Mouse (Mus musculus) lung, postnatal 0 days (tissue): ENCODE measurements around the gene Slc15a1. TPM values are rescaled to one million over a fixed set of nuclear protein-coding genes. Genes with fewer than 3 reads are reported as not detected.

Experiments
- ATAC-seq: fragments of 200-750 bp; cut with Nextera tagmentation; 2 replicates; pipeline ENCODE4 v1.8.0; 2017; ENCODE audit warnings: moderate library complexity
- DNase-seq: peaks from one replicate; pipeline ENCODE4 v3.0.0-alpha.2; 2016; ENCODE audit warnings: low spot score
- H3K27ac ChIP-seq: fragments of 300-500 bp; sonication (generic); 2 replicates; pipeline ENCODE4 v1.5.1; 2014; ENCODE audit warnings: antibody characterized with exemption, mild to moderate bottlenecking, low read length, mixed read lengths
- H3K27me3 ChIP-seq: fragments of 300-500 bp; sonication (generic); replicated peaks from 2 replicates; pipeline ENCODE4 v1.6.1; 2014; ENCODE audit warnings: low read length, mixed read lengths; ENCODE audit not compliant: insufficient read depth
- H3K36me3 ChIP-seq: fragments of 300-500 bp; sonication (generic); 2 replicates; pipeline ENCODE4 v1.6.1; 2014; ENCODE audit warnings: low read length, mixed read lengths; ENCODE audit not compliant: insufficient read depth
- H3K4me1 ChIP-seq: fragments of 300-500 bp; sonication (generic); 2 replicates; pipeline ENCODE4 v1.6.1; 2014; ENCODE audit warnings: antibody characterized with exemption, low read depth, low read length, mixed read lengths; ENCODE audit not compliant: insufficient read depth
- H3K4me2 ChIP-seq: fragments of 300-500 bp; sonication (generic); replicated peaks from 2 replicates; pipeline ENCODE4 v1.6.1; 2014; ENCODE audit warnings: low read depth, mild to moderate bottlenecking, low read length, moderate library complexity, mixed read lengths
- H3K4me3 ChIP-seq: fragments of 300-500 bp; sonication (generic); 2 replicates; pipeline ENCODE4 v1.5.1; 2014; ENCODE audit warnings: low read depth, low read length
- H3K9ac ChIP-seq: fragments of 300-500 bp; sonication (generic); replicated peaks from 2 replicates; pipeline ENCODE4 v1.6.1; 2014; ENCODE audit warnings: low read depth, mild to moderate bottlenecking
- H3K9me3 ChIP-seq: fragments of 300-500 bp; sonication (generic); 2 replicates; pipeline ENCODE4 v1.6.1; 2016; ENCODE audit warnings: low read length, mixed read lengths
- CTCF ChIP-seq: IDR thresholded peaks from 2 replicates; pipeline ENCODE4 v1.5.1; 2016; ENCODE audit warnings: antibody characterized with exemption, mild to moderate bottlenecking
- EP300 ChIP-seq: IDR thresholded peaks from 2 replicates; pipeline ENCODE4 v1.6.1; 2016; ENCODE audit warnings: antibody characterized with exemption, mild to moderate bottlenecking, control low read depth
- WGBS: fragments of 180-500 bp; shearing (Covaris S2); extraction: QIAGEN DNeasy Blood & Tissue Kit; methylation state at CpG from one replicate; pipeline ENCODE4 v1.1.7; 2014; 5-methylcytosine and 5-hydroxymethylcytosine counted together
- polyA plus RNA-seq: library from polyadenylated mRNA; unstranded; fragments of >200 nt; fragmentation: Nextera tagmentation; extraction: Ambion mirVana; gene quantifications from 2 replicates; pipeline ENCODE4 v1.2.1, GENCODE M21; 2015

The Slc15a1 gene
- polyA plus RNA-seq, 1 experiment from 2014 or later, result 0.98 TPM

GRCm38 (mm10) chr14:121437026-121437425, 68.0 kb downstream of the Slc15a1 start:
- WGBS, result 39% methylated on average over 6 of the region's 6 CpGs
- H3K4me1 ChIP-seq, result no peaks in the 10 kb centered on the region
- H3K36me3 ChIP-seq, result no peaks in the 10 kb centered on the region
- H3K4me3 ChIP-seq, result no peak overlapping the region
- no peak overlapping the region for H3K27ac ChIP-seq
- no peak overlapping the region for H3K4me2 ChIP-seq
- H3K9me3 ChIP-seq, result no peaks in the 10 kb centered on the region
- TF ChIP-seq EP300, result no peak
- TF ChIP-seq CTCF, result no peak
- H3K27me3 ChIP-seq, result no peaks in the 10 kb centered on the region
- DNase-seq, result peak; percentile 51
- ATAC-seq, result peak; percentile 31
- no peak overlapping the region for H3K9ac ChIP-seq

GRCm38 (mm10) chr14:121436455-121436854, 68.6 kb downstream of the Slc15a1 start:
- Histone ChIP-seq H3K4me1 (no peaks in the 10 kb centered on the region), H3K36me3 (no peaks in the 10 kb centered on the region), H3K9me3 (no peaks in the 10 kb centered on the region), H3K4me3 (no peak overlapping the region), H3K4me2 (no peak overlapping the region), H3K27me3 (no peaks in the 10 kb centered on the region), H3K9ac (no peak overlapping the region), H3K27ac (no peak overlapping the region)
- ATAC-seq, result no peak
- DNase-seq, result no peak
- TF ChIP-seq EP300 (no peak), CTCF (no peak)
- WGBS, result 80% methylated on average over 3 of the region's 3 CpGs

GRCm38 (mm10) chr14:121435794-121436193, 69.3 kb downstream of the Slc15a1 start:
- DNase-seq, result peak; percentile 78
- no peaks in the 10 kb centered on the region for H3K27me3 ChIP-seq
- H3K9ac ChIP-seq, result no peak overlapping the region
- no peak overlapping the region for H3K27ac ChIP-seq
- H3K36me3 ChIP-seq, result no peaks in the 10 kb centered on the region
- no peak for TF ChIP-seq EP300
- no peak for TF ChIP-seq CTCF
- H3K4me2 ChIP-seq, result no peak overlapping the region
- no peaks in the 10 kb centered on the region for H3K4me1 ChIP-seq
- ATAC-seq, result peak; percentile 90
- H3K9me3 ChIP-seq, result no peaks in the 10 kb centered on the region
- no peak overlapping the region for H3K4me3 ChIP-seq
- WGBS, result 42% methylated on average over 6 of the region's 6 CpGs

GRCm38 (mm10) chr14:121431261-121431660, 73.8 kb downstream of the Slc15a1 start:
- no peaks in the 10 kb centered on the region for H3K27me3 ChIP-seq
- H3K27ac ChIP-seq, result no peak overlapping the region
- no peak overlapping the region for H3K4me2 ChIP-seq
- no peaks in the 10 kb centered on the region for H3K9me3 ChIP-seq
- DNase-seq (no peak), ATAC-seq (no peak)
- no peaks in the 10 kb centered on the region for H3K4me1 ChIP-seq
- WGBS, result 78% methylated on average over 7 of the region's 7 CpGs
- H3K4me3 ChIP-seq, result no peak overlapping the region
- TF ChIP-seq CTCF (no peak), EP300 (no peak)
- H3K9ac ChIP-seq, result no peak overlapping the region
- H3K36me3 ChIP-seq, result no peaks in the 10 kb centered on the region

GRCm38 (mm10) chr14:121429854-121430535, 75.1 kb downstream of the Slc15a1 start:
- no peak for DNase-seq
- Histone ChIP-seq H3K9ac (no peak overlapping the region), H3K4me1 (no peaks in the 10 kb centered on the region), H3K27ac (no peak overlapping the region), H3K36me3 (no peaks in the 10 kb centered on the region), H3K27me3 (no peaks in the 10 kb centered on the region), H3K9me3 (no peaks in the 10 kb centered on the region), H3K4me2 (no peak overlapping the region), H3K4me3 (no peak overlapping the region)
- 77% methylated on average over 17 of the region's 17 CpGs for WGBS
- ATAC-seq, result no peak
- TF ChIP-seq EP300 (no peak), CTCF (no peak)

- WGBS, result 89% methylated on average over 4 of the region's 4 CpGs
- DNase-seq, result no peak
- no peak for ATAC-seq
- no peak for TF ChIP-seq CTCF
- no peak for TF ChIP-seq EP300
- no peaks in the 10 kb centered on the region for H3K27me3 ChIP-seq
- H3K4me2 ChIP-seq, result no peak overlapping the region
- H3K4me3 ChIP-seq, result no peak overlapping the region
- H3K27ac ChIP-seq, result no peak overlapping the region
- no peaks in the 10 kb centered on the region for H3K9me3 ChIP-seq
- no peak overlapping the region for H3K9ac ChIP-seq
- no peaks in the 10 kb centered on the region for H3K36me3 ChIP-seq
- no peaks in the 10 kb centered on the region for H3K4me1 ChIP-seq
These were observed 76.9 kb downstream of the Slc15a1 start for GRCm38 (mm10) chr14:121428148-121428547.

- Histone ChIP-seq H3K9me3 (no peaks in the 10 kb centered on the region), H3K4me3 (no peak overlapping the region), H3K36me3 (no peaks in the 10 kb centered on the region), H3K4me1 (peaks cover 4% of the 10 kb centered on the region; the same call in 1 of the 2 replicates), H3K27me3 (no peaks in the 10 kb centered on the region), H3K27ac (no peak overlapping the region), H3K9ac (no peak overlapping the region), H3K4me2 (no peak overlapping the region)
- TF ChIP-seq CTCF (peak; percentile 66), EP300 (no peak)
- DNase-seq (no peak), ATAC-seq (no peak)
These were observed 78.3 kb downstream of the Slc15a1 start for GRCm38 (mm10) chr14:121426743-121427142.
